Mouse (Mus musculus) midbrain, embryonic 14.5 days (tissue): ENCODE measurements at regions not wholly inside any gene's neighbourhood (a gene's known extent, or its start where the extent isn't known, plus 50 kb on each side); places are given as distances from the start of the nearest gene placed in this dataset.

Experiments
- ATAC-seq: fragments of 200-750 bp; cut with Nextera tagmentation; 2 replicates; pipeline ENCODE4 v1.8.0; 2017; ENCODE audit warnings: moderate number of reproducible peaks, moderate library complexity; ENCODE audit not compliant: low FRiP score, low TSS enrichment
- DNase-seq: peaks from one replicate; pipeline ENCODE4 v3.0.0-alpha.2; 2015
- H3K27ac ChIP-seq: fragments of 300-500 bp; sonication (generic); replicated peaks from 2 replicates; pipeline ENCODE4 v1.5.1; 2014; ENCODE audit warnings: mild to moderate bottlenecking, low read depth, low read length, moderate library complexity
- H3K27me3 ChIP-seq: fragments of 300-500 bp; sonication (generic); 2 replicates; pipeline ENCODE4 v1.6.1; 2014; ENCODE audit warnings: low read length, control low read depth, mixed read lengths; ENCODE audit not compliant: control insufficient read depth, insufficient read depth
- H3K36me3 ChIP-seq: fragments of 300-500 bp; sonication (generic); 2 replicates; pipeline ENCODE4 v1.6.1; 2014; ENCODE audit warnings: low read length, control low read depth; ENCODE audit not compliant: control insufficient read depth, insufficient read depth
- H3K4me1 ChIP-seq: fragments of 300-500 bp; sonication (generic); 2 replicates; pipeline ENCODE4 v1.6.1; 2014; ENCODE audit warnings: mild to moderate bottlenecking, antibody characterized with exemption, low read length, control low read depth; ENCODE audit not compliant: control insufficient read depth, insufficient read depth
- H3K4me2 ChIP-seq: fragments of 300-500 bp; sonication (generic); 2 replicates; pipeline ENCODE4 v1.6.1; 2014; ENCODE audit warnings: mild to moderate bottlenecking, low read length, moderate library complexity
- H3K4me3 ChIP-seq: fragments of 300-500 bp; sonication (generic); replicated peaks from 2 replicates; pipeline ENCODE4 v1.5.1; 2014; ENCODE audit warnings: low read depth, low read length
- H3K9ac ChIP-seq: fragments of 300-500 bp; sonication (generic); replicated peaks from 2 replicates; pipeline ENCODE4 v1.6.1; 2014; ENCODE audit warnings: mild to moderate bottlenecking, low read length, moderate library complexity
- H3K9me3 ChIP-seq: fragments of 300-500 bp; sonication (generic); 2 replicates; pipeline ENCODE4 v1.6.1; 2016; ENCODE audit warnings: low read length, control low read depth, mixed read lengths; ENCODE audit not compliant: control insufficient read depth
- WGBS: fragments of 180-500 bp; shearing (Covaris S2); extraction: QIAGEN DNeasy Blood & Tissue Kit; methylation state at CpG from one replicate; pipeline ENCODE4 v1.1.7; 2014; 5-methylcytosine and 5-hydroxymethylcytosine counted together

DNA sequence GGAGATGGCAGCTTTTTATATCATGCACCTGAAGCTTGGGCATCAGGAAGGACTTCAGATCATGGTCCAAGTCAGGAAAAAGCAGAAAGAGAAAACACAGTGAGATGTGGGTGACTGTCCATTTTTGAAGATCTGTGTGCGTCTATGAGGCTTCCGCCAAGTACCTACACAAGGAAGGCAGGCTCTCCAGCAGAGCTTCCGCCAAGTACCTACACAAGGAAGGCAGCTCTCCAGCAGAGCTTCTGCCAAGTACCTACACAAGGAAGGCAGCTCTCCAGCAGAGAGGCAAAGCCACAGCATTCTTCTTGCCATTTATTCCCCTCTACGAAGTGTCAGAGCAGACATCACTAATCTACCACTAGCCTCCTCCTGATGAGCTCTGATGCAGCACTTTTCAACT is 231.1 kb upstream of the Eif4g2 start:
- peaks cover 5% of the 10 kb centered on the region; the same call in 1 of the 2 replicates for H3K9me3 ChIP-seq
- DNase-seq = no peak
- WGBS = 92% methylated on average over 4 of the region's 4 CpGs
- H3K27ac ChIP-seq = no peak overlapping the region
- no peaks in the 10 kb centered on the region for H3K27me3 ChIP-seq
- no peak overlapping the region for H3K9ac ChIP-seq
- ATAC-seq = no peak
- H3K4me2 ChIP-seq = no peak overlapping the region
- no peaks in the 10 kb centered on the region for H3K4me1 ChIP-seq
- no peaks in the 10 kb centered on the region for H3K36me3 ChIP-seq
- no peak overlapping the region for H3K4me3 ChIP-seq

DNA sequence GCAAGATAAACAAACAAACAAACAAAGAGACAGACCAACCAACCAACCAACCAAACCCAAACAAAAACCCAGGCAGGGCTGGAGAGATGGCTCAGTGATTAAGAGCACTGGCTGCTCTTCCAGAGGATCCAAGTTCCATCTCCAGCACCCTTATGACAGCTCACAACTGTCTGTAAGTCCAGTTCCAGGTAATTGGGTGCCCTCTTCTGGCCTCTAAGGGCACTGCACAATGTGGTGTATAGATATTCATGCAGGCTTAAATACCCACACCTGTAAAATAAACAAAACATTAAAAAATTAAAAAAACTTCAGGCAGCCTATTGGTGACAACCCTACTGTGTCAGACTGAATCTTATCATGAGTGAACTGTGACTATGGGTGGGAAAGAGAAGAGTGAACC is 222.4 kb upstream of the Eif4g2 start:
- DNase-seq (no peak), ATAC-seq (no peak)
- no peaks in the 10 kb centered on the region for H3K27me3 ChIP-seq
- no peak overlapping the region for H3K4me3 ChIP-seq
- H3K9me3 ChIP-seq = no peaks in the 10 kb centered on the region
- peaks cover 11% of the 10 kb centered on the region for H3K4me1 ChIP-seq
- H3K9ac ChIP-seq = no peak overlapping the region
- H3K4me2 ChIP-seq = no peak overlapping the region
- H3K36me3 ChIP-seq = no peaks in the 10 kb centered on the region
- H3K27ac ChIP-seq = no peak overlapping the region

DNA sequence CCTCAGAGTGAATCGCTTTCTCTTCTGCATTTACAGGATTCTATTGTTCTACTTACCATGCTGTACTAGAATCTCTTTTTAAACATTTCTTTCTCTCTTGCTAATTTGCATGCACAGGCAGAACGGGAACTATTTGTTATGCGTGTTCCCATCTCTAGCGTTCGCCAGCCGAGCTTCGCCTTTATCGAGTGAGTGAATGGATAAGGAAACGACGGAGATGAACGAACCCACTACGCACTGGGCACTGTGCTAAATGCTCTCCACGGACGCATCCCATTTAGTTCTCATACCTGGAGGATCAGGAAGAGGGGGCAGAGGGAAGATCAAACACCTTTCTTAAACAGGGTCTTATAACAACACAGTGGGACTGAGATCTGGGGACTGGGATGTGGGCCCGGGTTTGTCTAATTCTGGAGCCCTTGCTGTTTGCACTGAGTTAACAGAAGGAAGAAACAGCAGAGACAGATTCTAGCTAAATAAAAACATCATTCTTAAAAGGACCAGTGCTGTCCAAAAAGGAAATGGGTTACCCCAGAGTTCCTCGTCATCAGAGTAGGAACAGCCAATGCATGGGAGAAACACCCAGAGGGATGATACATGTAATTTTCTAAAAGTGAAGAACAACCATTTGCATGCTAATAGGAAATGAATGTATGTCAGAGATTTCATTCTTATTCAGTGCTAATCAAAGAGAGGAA is 219.1 kb upstream of the Eif4g2 start:
- DNase-seq (peak; percentile 72), ATAC-seq (no peak)
- Histone ChIP-seq H3K9me3 (no peaks in the 10 kb centered on the region), H3K27me3 (no peaks in the 10 kb centered on the region), H3K4me3 (no peak overlapping the region), H3K9ac (peak overlapping the region; percentile 31; the same call in 1 of the 2 replicates), H3K36me3 (no peaks in the 10 kb centered on the region), H3K4me2 (peak overlapping the region; percentile 27; the same call in 1 of the 2 replicates), H3K27ac (peak overlapping the region; percentile 74), H3K4me1 (peaks cover 19% of the 10 kb centered on the region)
- WGBS = 26% methylated on average over 16 of the region's 16 CpGs

DNA sequence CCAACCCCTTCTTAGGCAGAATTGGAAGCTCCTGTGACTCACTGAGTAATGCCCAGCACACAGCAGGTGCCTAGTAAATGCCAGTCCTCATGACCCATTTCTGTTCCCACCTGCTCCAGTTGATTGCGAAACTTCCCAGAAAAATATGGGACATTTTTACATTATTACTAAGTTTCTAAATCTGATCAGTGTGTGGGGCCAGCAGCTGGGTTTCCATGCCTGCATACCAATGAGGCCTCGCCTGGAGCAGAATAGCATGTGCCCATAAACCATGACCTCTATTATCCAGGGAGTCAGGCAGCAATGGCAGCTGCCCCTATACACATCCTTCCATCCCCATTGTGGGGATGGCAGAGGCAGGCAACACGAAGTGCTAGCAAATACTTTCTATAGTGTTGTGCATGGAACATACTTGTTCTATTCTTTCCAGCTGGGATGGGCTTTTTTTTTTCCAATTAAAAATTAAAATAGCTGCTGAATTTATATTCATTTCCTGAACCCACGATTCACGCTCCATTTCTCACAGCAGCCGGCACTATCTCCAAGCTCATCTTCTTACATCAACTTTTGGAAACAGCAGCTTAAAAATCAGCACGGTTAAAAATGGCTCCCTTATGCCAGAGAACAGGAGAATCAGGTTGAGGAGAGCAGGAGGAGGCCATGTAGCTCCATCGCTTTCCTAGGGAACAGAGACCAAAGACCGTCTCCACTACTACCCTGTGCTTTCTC is 214.5 kb upstream of the Eif4g2 start:
- H3K27ac ChIP-seq = no peak overlapping the region
- no peaks in the 10 kb centered on the region for H3K27me3 ChIP-seq
- no peak overlapping the region for H3K9ac ChIP-seq
- no peak overlapping the region for H3K4me2 ChIP-seq
- no peaks in the 10 kb centered on the region for H3K36me3 ChIP-seq
- DNase-seq = peak; percentile 30
- H3K4me1 ChIP-seq = peaks cover 19% of the 10 kb centered on the region
- 46% methylated on average over 9 of the region's 9 CpGs for WGBS
- H3K4me3 ChIP-seq = no peak overlapping the region
- no peaks in the 10 kb centered on the region for H3K9me3 ChIP-seq
- ATAC-seq = no peak

DNA sequence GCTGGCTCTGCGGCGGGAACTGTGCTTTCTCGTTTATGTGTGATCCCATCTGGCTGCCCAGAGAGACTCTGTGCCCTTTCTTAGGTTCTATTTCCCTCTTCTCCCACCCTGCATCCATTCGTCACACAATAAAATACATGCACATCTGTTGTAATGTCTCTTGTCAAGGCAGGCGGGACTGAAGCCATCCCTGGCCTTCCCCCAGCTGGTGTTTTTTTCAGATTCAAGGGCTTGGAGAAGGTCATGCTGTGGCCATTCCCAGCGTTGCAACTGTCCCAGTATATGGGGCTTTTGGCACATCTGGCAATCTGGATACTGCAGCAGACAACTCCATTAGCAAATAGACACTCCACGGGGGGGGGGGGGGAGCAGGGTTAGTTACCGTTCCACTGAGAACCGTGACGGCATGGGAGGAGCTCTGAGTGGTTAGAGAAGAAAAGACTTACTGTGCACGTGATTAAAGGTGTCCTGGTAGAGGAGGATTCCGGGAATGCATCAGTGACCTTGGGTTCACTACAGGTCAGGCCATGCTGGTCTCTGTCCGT is 200.7 kb upstream of the Eif4g2 start:
- Histone ChIP-seq H3K36me3 (no peaks in the 10 kb centered on the region), H3K4me2 (no peak overlapping the region), H3K27me3 (no peaks in the 10 kb centered on the region), H3K9me3 (no peaks in the 10 kb centered on the region), H3K4me3 (no peak overlapping the region), H3K9ac (no peak overlapping the region), H3K4me1 (no peaks in the 10 kb centered on the region), H3K27ac (no peak overlapping the region)
- ATAC-seq (no peak), DNase-seq (no peak)
- WGBS = 37% methylated on average over 13 of the region's 13 CpGs

DNA sequence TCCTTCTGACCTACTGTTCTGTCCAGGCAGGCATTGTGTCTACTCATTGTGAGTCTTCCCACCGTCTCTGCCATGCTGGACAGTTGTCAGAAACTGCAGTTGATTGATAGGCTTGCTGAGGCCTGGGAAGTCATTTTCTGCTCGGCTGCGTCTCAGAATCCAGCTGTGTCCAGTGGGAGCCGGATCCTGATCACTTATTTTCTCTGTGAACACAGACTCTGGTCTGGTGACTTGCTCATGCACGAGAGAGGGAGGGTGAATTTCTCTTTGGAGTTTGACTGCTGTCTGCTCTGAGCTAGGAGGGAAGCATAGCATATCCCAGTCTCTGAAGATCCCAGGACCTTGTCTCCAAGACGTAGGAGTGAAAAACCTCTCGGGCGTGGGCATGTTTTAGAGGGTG is 199.5 kb upstream of the Eif4g2 start:
- Histone ChIP-seq H3K9me3 (no peaks in the 10 kb centered on the region), H3K4me2 (no peak overlapping the region), H3K27me3 (no peaks in the 10 kb centered on the region), H3K4me3 (no peak overlapping the region), H3K36me3 (no peaks in the 10 kb centered on the region), H3K9ac (no peak overlapping the region), H3K4me1 (no peaks in the 10 kb centered on the region), H3K27ac (no peak overlapping the region)
- ATAC-seq = no peak
- 59% methylated on average over 8 of the region's 8 CpGs for WGBS
- no peak for DNase-seq

DNA sequence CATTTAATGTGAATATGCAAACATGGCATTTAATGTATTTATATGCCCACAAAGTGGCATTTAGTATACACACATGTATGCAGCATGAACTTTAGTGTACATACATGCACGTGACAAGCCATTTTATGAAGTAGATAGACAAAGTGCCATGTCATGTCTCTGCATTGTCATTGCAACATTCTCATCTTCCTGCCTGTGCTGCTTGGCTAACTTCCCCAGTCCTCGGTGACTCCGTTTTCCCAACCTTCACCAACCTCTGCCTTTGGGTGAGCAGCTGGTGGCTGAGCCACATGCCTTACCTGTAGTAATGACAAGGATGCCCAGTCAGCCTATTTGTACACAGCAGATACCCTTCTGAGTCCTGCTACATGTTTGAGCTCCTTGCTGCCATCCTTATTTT is 194.9 kb upstream of the Eif4g2 start:
- H3K4me1 ChIP-seq = no peaks in the 10 kb centered on the region
- H3K9me3 ChIP-seq = no peaks in the 10 kb centered on the region
- WGBS = 91% methylated on average over 3 of the region's 3 CpGs
- H3K4me3 ChIP-seq = no peak overlapping the region
- no peak overlapping the region for H3K9ac ChIP-seq
- no peak overlapping the region for H3K27ac ChIP-seq
- H3K27me3 ChIP-seq = no peaks in the 10 kb centered on the region
- H3K4me2 ChIP-seq = no peak overlapping the region
- H3K36me3 ChIP-seq = no peaks in the 10 kb centered on the region
- DNase-seq (no peak), ATAC-seq (no peak)

DNA sequence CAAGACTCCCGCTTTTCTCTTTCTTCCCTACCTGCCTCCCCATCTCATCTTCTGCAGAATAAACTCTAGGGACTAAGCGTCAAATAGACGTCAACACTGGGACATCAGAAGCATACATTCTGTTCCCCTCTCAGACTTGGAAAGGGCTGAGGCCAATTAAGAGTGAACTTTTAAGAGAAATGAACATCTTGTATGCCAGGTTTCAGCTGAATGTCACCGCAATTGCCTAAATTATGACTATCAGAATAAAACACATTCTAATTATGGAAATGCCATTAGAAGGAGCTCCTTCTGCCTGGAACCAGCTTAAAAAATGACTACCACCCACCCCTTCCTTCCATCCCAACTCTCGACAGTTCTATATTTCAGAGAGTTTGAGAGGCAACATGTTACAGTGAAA is 191.0 kb upstream of the Eif4g2 start:
- Histone ChIP-seq H3K4me2 (no peak overlapping the region), H3K27ac (no peak overlapping the region), H3K9ac (no peak overlapping the region), H3K27me3 (no peaks in the 10 kb centered on the region), H3K4me1 (no peaks in the 10 kb centered on the region), H3K4me3 (no peak overlapping the region), H3K9me3 (no peaks in the 10 kb centered on the region), H3K36me3 (no peaks in the 10 kb centered on the region)
- ATAC-seq (no peak), DNase-seq (no peak)
- WGBS = 95% methylated on average over 5 of the region's 5 CpGs

DNA sequence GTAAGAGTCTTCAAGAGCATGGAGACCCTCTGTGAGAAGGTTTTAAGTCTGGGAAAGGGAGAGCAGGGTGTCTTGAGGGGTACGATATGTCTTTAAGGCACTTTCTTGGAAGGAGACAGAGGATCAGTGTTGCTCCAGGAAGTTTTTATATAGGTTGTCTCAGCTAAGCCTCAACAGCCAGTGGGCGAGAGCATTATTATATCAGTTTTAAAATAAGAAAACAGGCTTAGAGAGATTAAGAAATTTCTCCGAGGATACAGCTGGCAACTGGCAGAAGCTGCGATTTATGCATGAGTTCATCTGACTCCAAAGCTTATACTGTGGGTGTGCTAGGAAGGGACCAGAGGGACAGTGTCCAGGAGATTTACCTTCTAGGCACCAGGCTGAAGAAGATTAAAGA is 188.0 kb upstream of the Eif4g2 start:
- H3K36me3 ChIP-seq = no peaks in the 10 kb centered on the region
- WGBS = 66% methylated on average over 4 of the region's 4 CpGs
- no peak for ATAC-seq

More for the DNA sequence above, 188.0 kb upstream of the Eif4g2 start:
- Histone ChIP-seq H3K9me3 (no peaks in the 10 kb centered on the region), H3K27me3 (no peaks in the 10 kb centered on the region), H3K4me1 (no peaks in the 10 kb centered on the region), H3K9ac (no peak overlapping the region), H3K27ac (no peak overlapping the region), H3K4me2 (no peak overlapping the region), H3K4me3 (no peak overlapping the region)
- no peak for DNase-seq
